Mouse (Mus musculus) ES-E14 (cell line): ENCODE data around the gene Slc35e3. TPM values are rescaled to one million over a fixed set of nuclear protein-coding genes. Genes with fewer than 3 reads are reported as not detected.

Experiments
- DNase-seq: peaks from one replicate; pipeline ENCODE4 v3.0.0-alpha.2; 2013; ENCODE audit warnings: low read depth, low spot score
- H3K27ac ChIP-seq: 2 replicates; pipeline ENCODE4 v1.5.1; 2012; ENCODE audit warnings: low read depth, mild to moderate bottlenecking, low read length, moderate library complexity, mixed read lengths; ENCODE audit not compliant: poor library complexity, insufficient read depth, severe bottlenecking
- H3K36me3 ChIP-seq: 2 replicates; pipeline ENCODE4 v1.6.1; 2012; ENCODE audit warnings: mild to moderate bottlenecking, low read length, moderate library complexity, mixed read lengths; ENCODE audit not compliant: control insufficient read depth, poor library complexity, insufficient read depth, severe bottlenecking
- H3K4me1 ChIP-seq, 2 experiments: fragments of 150-350 bp in 1 of 2; sonication (generic) in 1 of 2; 2 replicates each; pipeline ENCODE4 v1.6.1; 2012; ENCODE audit warnings: low read length in 2 of 2, mild to moderate bottlenecking in 1 of 2, mixed read lengths in 1 of 2; ENCODE audit not compliant: control insufficient read depth in 2 of 2, insufficient read depth in 2 of 2, poor library complexity in 1 of 2
- H3K4me3 ChIP-seq, 2 experiments: fragments of 150-350 bp in 1 of 2; sonication (generic) in 1 of 2; 2 replicates each; pipeline ENCODE4 v1.5.1; 2012; ENCODE audit warnings: low read length in 2 of 2, low read depth in 1 of 2, mild to moderate bottlenecking in 1 of 2, mixed read lengths in 1 of 2; ENCODE audit not compliant: insufficient read depth in 1 of 2, poor library complexity in 1 of 2, severe bottlenecking in 1 of 2
- H3K9ac ChIP-seq: 2 replicates; pipeline ENCODE4 v1.6.1; 2012; ENCODE audit warnings: low read depth, mild to moderate bottlenecking, low read length, mixed read lengths; ENCODE audit not compliant: poor library complexity, insufficient read depth, severe bottlenecking
- H3K9me3 ChIP-seq: fragments of 150-350 bp; sonication (generic); 2 replicates; pipeline ENCODE4 v1.6.1; 2012; ENCODE audit warnings: low read depth, mild to moderate bottlenecking, low read length; ENCODE audit not compliant: control insufficient read depth, insufficient read depth
- CHD2 ChIP-seq: IDR thresholded peaks from 2 replicates; pipeline ENCODE4 v1.6.1; 2014; ENCODE audit warnings: mild to moderate bottlenecking, low read depth, low read length, inconsistent platforms
- HCFC1 ChIP-seq: IDR thresholded peaks from 2 replicates; pipeline ENCODE4 v1.6.1; 2012; ENCODE audit warnings: low read length, inconsistent platforms, borderline replicate concordance; ENCODE audit not compliant: insufficient read depth
- MAFK ChIP-seq: IDR thresholded peaks from 2 replicates; pipeline ENCODE4 v1.6.1; 2014; ENCODE audit warnings: mild to moderate bottlenecking, low read depth, low read length, inconsistent platforms; ENCODE audit not compliant: insufficient read depth
- ZC3H11A ChIP-seq: IDR thresholded peaks from 2 replicates; pipeline ENCODE4 v1.6.1; 2012; ENCODE audit warnings: low read depth, mild to moderate bottlenecking, inconsistent platforms, low read length, borderline replicate concordance
- ZNF384 ChIP-seq: IDR thresholded peaks from 2 replicates; pipeline ENCODE4 v1.6.1; 2012; ENCODE audit warnings: low read depth, low read length, inconsistent platforms
- in situ Hi-C, 2 experiments: fragments of 600-800 bp; cut with MboI; formaldehyde crosslinking; loops; one replicate each; pipeline ENCODE4 v1.15.1; 2025; ENCODE audit warnings: low sequenced_read_pairs in 2 of 2, inconsistent platforms in 1 of 2; ENCODE audit not compliant: unreplicated experiment in 2 of 2
- total RNA-seq: library from RNA; depleted of rRNA; stranded (reverse); fragments of 300-350 nt; gene quantifications from 2 replicates; pipeline ENCODE4 v1.2.3, GENCODE M21; 2012

Gene Slc35e3
- total RNA-seq, 1 experiment: 16.3 TPM

DNA sequence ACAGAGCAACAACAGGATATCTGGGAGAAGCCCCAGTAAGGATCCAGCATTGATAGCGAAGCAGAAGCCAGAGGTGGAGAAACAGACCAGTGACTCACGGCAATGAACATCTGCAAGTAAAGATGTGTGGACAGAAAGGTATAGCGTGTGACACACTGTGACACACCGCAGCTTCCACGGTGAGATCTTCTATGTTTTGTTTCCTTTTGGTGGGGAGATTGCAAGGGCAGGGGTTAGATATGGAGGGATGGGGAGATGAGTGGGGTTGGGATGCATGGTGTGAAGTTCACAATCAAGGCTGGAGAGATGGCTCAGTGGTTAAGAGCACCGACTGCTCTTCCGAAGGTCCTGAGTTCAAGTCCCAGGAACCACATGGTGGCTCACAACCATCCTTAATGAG, 16.0 kb downstream of the Slc35e3 start:
- in situ Hi-C loops: no loop called here
- no peak for DNase-seq
- no peak overlapping the region for H3K9ac ChIP-seq
- no peak overlapping the region for H3K4me3 ChIP-seq
- H3K4me1 ChIP-seq: peaks cover 0 to 2% of the 10 kb centered on the region in 2 experiments; a peak in 1 of 4 replicates
- H3K36me3 ChIP-seq: no peaks in the 10 kb centered on the region
- H3K27ac ChIP-seq: no peak overlapping the region
- H3K9me3 ChIP-seq: no peaks in the 10 kb centered on the region
- TF ChIP-seq CHD2: no peak
- no peak for TF ChIP-seq ZC3H11A
- TF ChIP-seq ZNF384: no peak
- TF ChIP-seq HCFC1: no peak
- no peak for TF ChIP-seq MAFK

DNA sequence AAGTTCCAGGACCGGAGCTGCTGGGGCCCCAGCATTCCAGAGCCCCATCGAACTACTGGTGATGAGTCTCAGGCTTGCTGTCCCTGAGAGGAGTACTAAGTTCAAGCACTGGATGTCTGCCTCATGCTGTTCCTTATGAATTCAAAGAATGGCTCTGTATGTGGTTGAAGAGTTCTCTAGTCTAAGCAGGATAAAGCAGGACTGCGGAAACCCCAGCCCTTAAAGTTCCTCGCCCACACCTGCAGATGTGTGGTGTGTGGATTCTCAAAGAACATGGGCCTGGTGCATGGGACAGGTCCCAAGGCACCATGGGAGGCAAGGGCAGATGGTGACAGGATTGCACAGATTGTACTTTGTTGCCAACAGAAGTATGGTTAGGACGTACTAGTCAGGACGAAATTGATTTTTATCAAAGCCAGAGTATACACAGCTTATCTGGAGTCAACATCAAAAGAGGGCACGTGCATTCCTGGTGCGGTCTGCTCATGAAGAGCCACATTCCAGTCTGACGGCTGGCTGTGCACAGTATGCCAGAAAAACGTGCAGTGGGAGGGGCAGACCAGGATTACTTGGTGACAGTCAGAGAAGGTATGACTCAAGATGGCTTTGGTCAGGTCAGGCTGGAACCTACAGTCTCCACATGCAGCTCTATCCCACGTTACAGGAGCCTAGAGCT, 16.9 kb downstream of the Slc35e3 start:
- Histone ChIP-seq H3K4me1 (peaks cover 0 to 2% of the 10 kb centered on the region in 2 experiments; a peak in 1 of 4 replicates), H3K9ac (no peak overlapping the region), H3K9me3 (no peaks in the 10 kb centered on the region), H3K36me3 (no peaks in the 10 kb centered on the region), H3K27ac (no peak overlapping the region), H3K4me3 (no peak overlapping the region)
- DNase-seq: no peak
- no peak for TF ChIP-seq ZC3H11A
- no peak for TF ChIP-seq MAFK
- no peak for TF ChIP-seq ZNF384
- TF ChIP-seq HCFC1: no peak
- no peak for TF ChIP-seq CHD2
- in situ Hi-C loops: no loop called here

DNA sequence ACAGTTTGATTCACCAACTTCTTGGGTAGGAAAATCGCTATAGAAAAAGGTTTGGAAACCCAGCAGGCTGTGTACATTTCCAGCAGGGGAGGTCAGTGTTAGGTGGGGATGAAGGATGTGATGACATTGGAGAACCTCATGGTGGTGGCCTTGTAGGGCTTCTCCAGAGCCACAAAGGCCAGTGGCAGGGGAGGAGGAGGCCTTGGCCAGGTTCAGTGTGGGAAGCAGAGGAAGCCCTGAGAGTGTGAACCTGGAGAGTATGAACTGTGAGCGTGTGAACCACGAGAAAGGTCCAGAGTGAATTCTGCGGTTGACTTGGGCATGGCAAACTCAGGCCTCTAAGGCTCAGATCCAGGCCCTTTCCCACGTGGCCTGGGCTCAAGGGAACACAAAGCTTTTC, 17.6 kb downstream of the Slc35e3 start:
- in situ Hi-C loops: no loop called here
- no peak overlapping the region for H3K27ac ChIP-seq
- TF ChIP-seq CHD2 (no peak), HCFC1 (no peak), ZC3H11A (no peak), MAFK (no peak), ZNF384 (no peak)
- H3K9ac ChIP-seq: no peak overlapping the region
- no peaks in the 10 kb centered on the region for H3K36me3 ChIP-seq
- H3K4me3 ChIP-seq: no peak overlapping the region
- H3K9me3 ChIP-seq: no peaks in the 10 kb centered on the region
- no peak for DNase-seq
- H3K4me1 ChIP-seq: peaks cover 0 to 2% of the 10 kb centered on the region in 2 experiments; a peak in 1 of 4 replicates

DNA sequence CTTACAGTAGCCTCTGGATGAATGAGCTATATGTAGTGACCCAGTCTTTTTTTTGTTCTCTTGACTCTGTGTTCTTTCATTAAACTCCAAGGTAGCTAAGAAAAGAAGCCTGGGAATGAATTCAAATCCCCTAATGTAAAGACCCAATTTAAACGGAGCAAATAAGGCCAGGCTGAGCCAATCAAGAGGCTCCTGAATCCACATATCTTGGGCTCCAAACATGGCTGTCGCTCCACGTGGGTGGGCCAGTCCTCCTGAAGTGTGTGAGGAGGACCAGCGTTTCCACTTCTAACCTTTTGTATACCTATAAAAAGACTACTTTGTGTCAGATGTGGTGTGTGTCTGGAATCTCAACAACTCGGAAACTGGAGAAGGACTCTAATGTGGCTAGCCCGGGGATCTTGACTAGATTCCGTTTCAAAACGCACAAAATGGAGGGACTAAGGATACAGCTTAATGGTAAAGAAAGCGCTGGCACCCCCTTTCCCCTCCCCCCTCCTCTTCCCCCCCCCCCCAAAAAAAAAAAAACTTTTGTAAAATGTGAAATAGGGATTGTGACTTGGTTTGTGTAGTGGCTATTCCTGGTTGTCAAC, 18.6 kb downstream of the Slc35e3 start:
- H3K4me3 ChIP-seq: no peak overlapping the region
- in situ Hi-C loops: no loop called here
- no peak overlapping the region for H3K27ac ChIP-seq
- no peaks in the 10 kb centered on the region for H3K36me3 ChIP-seq
- no peaks in the 10 kb centered on the region for H3K9me3 ChIP-seq
- no peak overlapping the region for H3K9ac ChIP-seq
- no peak for TF ChIP-seq ZNF384
- TF ChIP-seq CHD2: no peak
- no peak for TF ChIP-seq HCFC1
- no peak for TF ChIP-seq ZC3H11A
- TF ChIP-seq MAFK: no peak
- H3K4me1 ChIP-seq: peaks cover 0 to 2% of the 10 kb centered on the region in 2 experiments; a peak in 1 of 4 replicates
- no peak for DNase-seq
